Mouse (Mus musculus) cortical plate, adult 2 months (tissue): Measurements from ENCODE around the gene Wdr60.

Experiments
- CTCF ChIP-seq: fragments of 200-500 bp; IDR thresholded peaks from 2 replicates; pipeline ENCODE4 v1.5.1; 2011; ENCODE audit warnings: mild to moderate bottlenecking, control low read depth, low read length; ENCODE audit not compliant: insufficient read depth; ENCODE audit errors: extremely low read depth
- POLR2A ChIP-seq: fragments of 200-500 bp; IDR thresholded peaks from 2 replicates; pipeline ENCODE4 v1.6.1; 2011; ENCODE audit warnings: mild to moderate bottlenecking, low read length, control low read depth; ENCODE audit not compliant: insufficient read depth; ENCODE audit errors: extremely low read depth

DNA sequence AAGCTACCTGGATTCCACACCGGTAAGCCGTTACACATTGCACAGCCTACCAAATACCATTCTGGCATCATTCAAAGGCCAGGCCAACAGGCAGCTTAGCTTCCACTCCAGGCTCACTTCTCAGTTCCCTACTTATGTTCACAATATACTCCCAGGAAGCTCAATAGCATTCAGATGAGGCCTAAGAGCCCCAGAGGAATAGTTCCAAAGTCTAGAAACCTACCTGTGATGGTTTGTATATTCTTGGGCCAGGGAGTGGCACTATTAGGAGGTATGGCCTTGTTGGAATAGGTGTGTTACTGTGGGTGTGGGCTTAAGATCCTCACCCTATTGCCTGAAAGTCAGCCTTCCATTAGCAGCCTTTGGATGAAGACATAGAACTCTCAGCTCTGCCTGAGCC, 8.2 kb upstream of the Wdr60 start:
- TF ChIP-seq CTCF (no peak), POLR2A (no peak)
